Mouse (Mus musculus) myocyte (in vitro differentiated cells): Measurements from ENCODE around the gene Phf14.

Source experiments
- MYOG ChIP-seq, 3 experiments: IDR thresholded peaks; one replicate each; pipeline ENCODE4 v1.6.1; 2011; ENCODE audit warnings: control low read depth in 2 of 3, low read depth in 2 of 3, mild to moderate bottlenecking in 2 of 3; ENCODE audit not compliant: insufficient read length in 2 of 3, control insufficient read depth in 1 of 3, insufficient read depth in 1 of 3
- POLR2A ChIP-seq: IDR thresholded peaks from one replicate; pipeline ENCODE4 v1.6.1; 2011; ENCODE audit warnings: low read depth, mild to moderate bottlenecking, control low read depth, moderate library complexity; ENCODE audit not compliant: insufficient read length

- TF ChIP-seq POLR2A: no peak
- TF ChIP-seq MYOG (IDR thresholded peaks at IDR 0.05; ENCODE audit: control insufficient read depth in 1 of 3, insufficient read depth in 1 of 3, insufficient read length in 2 of 3, low read depth in 2 of 3): no peak
Observed at GRCm38 (mm10) chr6:11999506-11999905, 91.9 kb downstream of the Phf14 start.
